Mouse (Mus musculus) hematopoietic stem cell, adult 5-6 weeks (primary cell): Measurements from ENCODE around the gene Il1rn. TPM values are rescaled to one million over a fixed set of nuclear protein-coding genes. Genes with fewer than 3 reads are reported as not detected.

Experiments used
- total RNA-seq: library from RNA; stranded (forward); fragments of 172-1452, 232-1000 nt; gene quantifications from 2 replicates; pipeline ENCODE4 v1.2.3, GENCODE M21; 2017

Gene Il1rn
- total RNA-seq, 1 experiment from 2014 or later: 1.5 TPM

Other genes starting within 250 kb of the Il1rn start
- gene Tbpl2, start 240.3 kb upstream of the Il1rn start, total RNA-seq: not detected in 2 replicates
- not detected in 2 replicates for gene Il1f8, start 183.7 kb upstream of the Il1rn start, total RNA-seq
- 5.3 and 9.4 TPM in 2 replicates for gene Il1f9, start 150.4 kb upstream of the Il1rn start, total RNA-seq
- gene Il1f6, start 121.4 kb upstream of the Il1rn start, total RNA-seq: not detected in 2 replicates
- not detected in 2 replicates for gene Il1f5, start 59.9 kb upstream of the Il1rn start, total RNA-seq
- gene Il1f10, start 45.7 kb upstream of the Il1rn start, total RNA-seq: not detected in 2 replicates
- gene Psd4, start 30.7 kb downstream of the Il1rn start, total RNA-seq: 90.2 and 92.4 TPM in 2 replicates
- not detected in 2 replicates for gene Pax8, start 138.7 kb downstream of the Il1rn start, total RNA-seq